ENCODE assay signal across 16 mouse cellular contexts in genomic region chr10:54365315-54365714, GRCm38 (mm10).
A peak's percentile ranks its signal among the peaks of the same experiment; 100 is the strongest.
DNase-seq lines count a peak whose midpoint lies in the region; ATAC-seq and TF ChIP-seq lines count a peak whose summit lies in the region.
"Had no signal": no experiment of that assay in that cellular context is flagged by ENCODE, and none has a peak within 500 bp of the region (broad histone marks: within the 10 kb centered on the region; RNA-seq: fewer than 3 reads in every experiment).

No protein-coding gene starts in this region.

- ATAC-seq in heart, embryonic 15.5 days (replicated peaks; ENCODE audit: insufficient number of reproducible peaks, insufficient read depth, low FRiP score, low read depth), result peak; percentile 79
- 0 out of 2 replicates have a peak, but pooled peaks have one; percentile 37 for ATAC-seq in midbrain, embryonic 15.5 days (replicated peaks)
- ATAC-seq: intestine, embryonic 15.5 days had no signal

- no peak overlapping the region for H3K4me3 ChIP-seq in cerebellum, adult 2 months (replicated peaks; ENCODE audit: insufficient read depth, low read depth, low read length)
- H3K4me3 ChIP-seq in heart, embryonic 15.5 days, result no peak overlapping the region
- no peak overlapping the region for H3K4me3 ChIP-seq in heart, embryonic 10.5 days
- no peak overlapping the region for H3K4me3 ChIP-seq in midbrain, embryonic 15.5 days
- H3K4me3 ChIP-seq in midbrain, embryonic 10.5 days, result no peak overlapping the region
- no peak overlapping the region for H3K4me3 ChIP-seq in lung, adult 2 months (replicated peaks; ENCODE audit: extremely low read depth, low read depth, low read length)
- H3K4me3 ChIP-seq: embryonic facial prominence, embryonic 15.5 days; intestine, embryonic 15.5 days; limb, embryonic 12.5 days; liver, embryonic 15.5 days had no signal

- H3K9ac ChIP-seq in heart, embryonic 15.5 days, result no peak overlapping the region
- no peak overlapping the region for H3K9ac ChIP-seq in midbrain, embryonic 15.5 days
- H3K9ac ChIP-seq: embryonic facial prominence, embryonic 15.5 days; intestine, embryonic 15.5 days; limb, embryonic 12.5 days; liver, embryonic 15.5 days had no signal

- no peaks in the 10 kb centered on the region for H3K36me3 ChIP-seq in heart, embryonic 15.5 days
- no peaks in the 10 kb centered on the region for H3K36me3 ChIP-seq in heart, embryonic 10.5 days
- H3K36me3 ChIP-seq in midbrain, embryonic 15.5 days (replicated peaks), result no peaks in the 10 kb centered on the region
- no peaks in the 10 kb centered on the region for H3K36me3 ChIP-seq in midbrain, embryonic 10.5 days
- H3K36me3 ChIP-seq: embryonic facial prominence, embryonic 15.5 days; intestine, embryonic 15.5 days; limb, embryonic 12.5 days; liver, embryonic 15.5 days had no signal

- H3K4me2 ChIP-seq in heart, embryonic 15.5 days, result no peak overlapping the region
- no peak overlapping the region for H3K4me2 ChIP-seq in midbrain, embryonic 15.5 days
- H3K4me2 ChIP-seq: embryonic facial prominence, embryonic 15.5 days; intestine, embryonic 15.5 days; limb, embryonic 12.5 days; liver, embryonic 15.5 days had no signal

- TF ChIP-seq POLR2A in cerebellum, adult 2 months (IDR thresholded peaks at IDR 0.05; ENCODE audit: borderline replicate concordance, insufficient read depth, low read length), result no peak
- TF ChIP-seq POLR2A in lung, adult 2 months (IDR thresholded peaks at IDR 0.05; ENCODE audit: borderline replicate concordance, extremely low read depth, low read depth, low read length), result no peak

- no peak for TF ChIP-seq CTCF in cerebellum, adult 2 months (IDR thresholded peaks at IDR 0.05; ENCODE audit: borderline replicate concordance, insufficient read depth, low read depth, low read length)
- no peak for TF ChIP-seq CTCF in lung, adult 2 months (IDR thresholded peaks at IDR 0.05; ENCODE audit: insufficient read depth, low read length)

- intact Hi-C loops in heart, postnatal 10 days (cut with DNase I), result no loop called here

- peak; percentile 13 to 38 for DNase-seq in cerebellum, postnatal 25 days
- no peak for DNase-seq in cerebellum, adult 2 months
- DNase-seq in heart, embryonic 10.5 days (ENCODE audit: low spot score), result no peak
- DNase-seq in midbrain, embryonic 10.5 days (ENCODE audit: low spot score), result no peak
- DNase-seq in heart, postnatal 10 days, result peak; percentile 23 to 58
- no peak for DNase-seq in lung, adult 2 months
- DNase-seq: adrenal gland, adult 8-10 months; B cell, adult 2 months; kidney, postnatal 10 days had no signal

- no peaks in the 10 kb centered on the region for H3K4me1 ChIP-seq in cerebellum, adult 2 months (ENCODE audit: control insufficient read depth, insufficient read depth, low read length)
- H3K4me1 ChIP-seq in heart, embryonic 15.5 days (replicated peaks), result peaks cover 11% of the 10 kb centered on the region; the same call in 1 of the 2 replicates
- H3K4me1 ChIP-seq in heart, embryonic 10.5 days, result no peaks in the 10 kb centered on the region
- no peaks in the 10 kb centered on the region for H3K4me1 ChIP-seq in midbrain, embryonic 15.5 days
- H3K4me1 ChIP-seq in midbrain, embryonic 10.5 days, result no peaks in the 10 kb centered on the region
- no peaks in the 10 kb centered on the region for H3K4me1 ChIP-seq in lung, adult 2 months (ENCODE audit: control insufficient read depth, insufficient read depth, low read length)
- H3K4me1 ChIP-seq: embryonic facial prominence, embryonic 15.5 days; intestine, embryonic 15.5 days; limb, embryonic 12.5 days; liver, embryonic 15.5 days had no signal

- H3K9me3 ChIP-seq in heart, embryonic 15.5 days (replicated peaks), result no peaks in the 10 kb centered on the region
- no peaks in the 10 kb centered on the region for H3K9me3 ChIP-seq in heart, embryonic 10.5 days
- no peaks in the 10 kb centered on the region for H3K9me3 ChIP-seq in midbrain, embryonic 15.5 days
- H3K9me3 ChIP-seq in midbrain, embryonic 10.5 days (replicated peaks), result no peaks in the 10 kb centered on the region
- H3K9me3 ChIP-seq: embryonic facial prominence, embryonic 15.5 days; intestine, embryonic 15.5 days; limb, embryonic 12.5 days; liver, embryonic 15.5 days had no signal

- H3K27me3 ChIP-seq in cerebellum, adult 2 months (ENCODE audit: control insufficient read depth, insufficient read depth, low read length), result no peaks in the 10 kb centered on the region
- no peaks in the 10 kb centered on the region for H3K27me3 ChIP-seq in heart, embryonic 15.5 days
- no peaks in the 10 kb centered on the region for H3K27me3 ChIP-seq in heart, embryonic 10.5 days (ENCODE audit: insufficient read depth, poor library complexity, severe bottlenecking)
- no peaks in the 10 kb centered on the region for H3K27me3 ChIP-seq in midbrain, embryonic 15.5 days (replicated peaks)
- no peaks in the 10 kb centered on the region for H3K27me3 ChIP-seq in midbrain, embryonic 10.5 days (ENCODE audit: low read depth, poor library complexity, severe bottlenecking)
- H3K27me3 ChIP-seq: embryonic facial prominence, embryonic 15.5 days; intestine, embryonic 15.5 days; limb, embryonic 12.5 days; liver, embryonic 15.5 days had no signal

- no peak overlapping the region for H3K27ac ChIP-seq in cerebellum, adult 2 months (ENCODE audit: insufficient read depth, low read length)
- H3K27ac ChIP-seq in heart, embryonic 15.5 days, result peak overlapping the region; percentile 64
- no peak overlapping the region for H3K27ac ChIP-seq in heart, embryonic 10.5 days
- no peak overlapping the region for H3K27ac ChIP-seq in midbrain, embryonic 15.5 days
- H3K27ac ChIP-seq in midbrain, embryonic 10.5 days (replicated peaks), result no peak overlapping the region
- H3K27ac ChIP-seq: embryonic facial prominence, embryonic 15.5 days; intestine, embryonic 15.5 days; limb, embryonic 12.5 days; liver, embryonic 15.5 days; macrophage had no signal

- 11% methylated on average over 4 of the region's 4 CpGs for WGBS in cerebellum, adult 2 months
- WGBS in heart, embryonic 15.5 days, result 22% methylated on average over 4 of the region's 4 CpGs
- 43% methylated on average over 4 of the region's 4 CpGs for WGBS in heart, embryonic 10.5 days
- 74% methylated on average over 4 of the region's 4 CpGs for WGBS in midbrain, embryonic 15.5 days
- 86% methylated on average over 4 of the region's 4 CpGs for WGBS in midbrain, embryonic 10.5 days
- WGBS in lung, adult 2 months, result 51% methylated on average over 4 of the region's 4 CpGs

Comparison
In these comparisons a context has a peak if more than half of its experiments do, and no peak if none do; other contexts are left out.
1. DNase-seq: peak in cerebellum, postnatal 25 days (2 of 2) and heart, postnatal 10 days (2 of 2); none in cerebellum, adult 2 months (0 of 2), heart, embryonic 10.5 days (single experiment), midbrain, embryonic 10.5 days (single experiment) and lung, adult 2 months (single experiment).